Mouse (Mus musculus) ES-E14 (cell line): ENCODE results near the gene Gm2696. TPM values are rescaled to one million over a fixed set of nuclear protein-coding genes. Genes with fewer than 3 reads are reported as not detected.

ENCODE experiments used
- DNase-seq: peaks from one replicate; pipeline ENCODE4 v3.0.0-alpha.2; 2013; ENCODE audit warnings: low read depth, low spot score
- H3K27ac ChIP-seq: 2 replicates; pipeline ENCODE4 v1.5.1; 2012; ENCODE audit warnings: low read depth, mild to moderate bottlenecking, low read length, moderate library complexity, mixed read lengths; ENCODE audit not compliant: poor library complexity, insufficient read depth, severe bottlenecking
- H3K36me3 ChIP-seq: 2 replicates; pipeline ENCODE4 v1.6.1; 2012; ENCODE audit warnings: mild to moderate bottlenecking, low read length, moderate library complexity, mixed read lengths; ENCODE audit not compliant: control insufficient read depth, poor library complexity, insufficient read depth, severe bottlenecking
- H3K4me1 ChIP-seq, 2 experiments: fragments of 150-350 bp in 1 of 2; sonication (generic) in 1 of 2; 2 replicates each; pipeline ENCODE4 v1.6.1; 2012; ENCODE audit warnings: low read length in 2 of 2, mild to moderate bottlenecking in 1 of 2, mixed read lengths in 1 of 2; ENCODE audit not compliant: control insufficient read depth in 2 of 2, insufficient read depth in 2 of 2, poor library complexity in 1 of 2
- H3K4me3 ChIP-seq, 2 experiments: fragments of 150-350 bp in 1 of 2; sonication (generic) in 1 of 2; 2 replicates each; pipeline ENCODE4 v1.5.1; 2012; ENCODE audit warnings: low read length in 2 of 2, low read depth in 1 of 2, mild to moderate bottlenecking in 1 of 2, mixed read lengths in 1 of 2; ENCODE audit not compliant: insufficient read depth in 1 of 2, poor library complexity in 1 of 2, severe bottlenecking in 1 of 2
- H3K9ac ChIP-seq: 2 replicates; pipeline ENCODE4 v1.6.1; 2012; ENCODE audit warnings: low read depth, mild to moderate bottlenecking, low read length, mixed read lengths; ENCODE audit not compliant: poor library complexity, insufficient read depth, severe bottlenecking
- H3K9me3 ChIP-seq: fragments of 150-350 bp; sonication (generic); 2 replicates; pipeline ENCODE4 v1.6.1; 2012; ENCODE audit warnings: low read depth, mild to moderate bottlenecking, low read length; ENCODE audit not compliant: control insufficient read depth, insufficient read depth
- CHD2 ChIP-seq: IDR thresholded peaks from 2 replicates; pipeline ENCODE4 v1.6.1; 2014; ENCODE audit warnings: mild to moderate bottlenecking, low read depth, low read length, inconsistent platforms
- HCFC1 ChIP-seq: IDR thresholded peaks from 2 replicates; pipeline ENCODE4 v1.6.1; 2012; ENCODE audit warnings: low read length, inconsistent platforms, borderline replicate concordance; ENCODE audit not compliant: insufficient read depth
- MAFK ChIP-seq: IDR thresholded peaks from 2 replicates; pipeline ENCODE4 v1.6.1; 2014; ENCODE audit warnings: mild to moderate bottlenecking, low read depth, low read length, inconsistent platforms; ENCODE audit not compliant: insufficient read depth
- ZC3H11A ChIP-seq: IDR thresholded peaks from 2 replicates; pipeline ENCODE4 v1.6.1; 2012; ENCODE audit warnings: low read depth, mild to moderate bottlenecking, inconsistent platforms, low read length, borderline replicate concordance
- ZNF384 ChIP-seq: IDR thresholded peaks from 2 replicates; pipeline ENCODE4 v1.6.1; 2012; ENCODE audit warnings: low read depth, low read length, inconsistent platforms
- in situ Hi-C, 2 experiments: fragments of 600-800 bp; cut with MboI; formaldehyde crosslinking; loops; one replicate each; pipeline ENCODE4 v1.15.1; 2025; ENCODE audit warnings: low sequenced_read_pairs in 2 of 2, inconsistent platforms in 1 of 2; ENCODE audit not compliant: unreplicated experiment in 2 of 2
- total RNA-seq: library from RNA; depleted of rRNA; stranded (reverse); fragments of 300-350 nt; gene quantifications from 2 replicates; pipeline ENCODE4 v1.2.3, GENCODE M21; 2012

Gm2696 gene
- total RNA-seq, 1 experiment = not detected

DNA sequence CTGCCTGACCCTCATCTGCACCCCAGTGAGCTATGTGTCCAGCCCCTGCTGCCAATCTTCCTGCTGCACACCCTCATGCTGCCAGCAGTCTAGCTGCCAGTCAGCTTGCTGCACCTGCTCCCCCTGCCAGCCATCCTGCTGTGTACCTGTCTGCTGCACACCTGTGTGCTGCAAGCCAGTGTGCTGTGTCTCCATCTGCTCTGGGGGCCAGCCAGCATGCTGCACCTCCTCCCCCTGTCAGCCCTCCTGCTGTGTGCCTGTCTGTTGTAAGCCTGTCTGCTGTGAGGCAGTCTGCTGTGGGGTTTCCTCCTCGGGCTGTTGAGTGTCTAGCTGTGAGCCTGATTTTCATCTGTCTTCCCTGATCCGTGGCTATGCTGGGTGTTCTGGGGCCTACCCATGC lies 32.5 kb downstream of the Gm2696 start:
- H3K4me1 ChIP-seq = peaks cover 0 to 6% of the 10 kb centered on the region in 2 experiments; a peak in 1 of 4 replicates
- H3K27ac ChIP-seq = no peak overlapping the region
- in situ Hi-C loops = no loop called here
- no peak overlapping the region for H3K9ac ChIP-seq
- no peak for DNase-seq
- no peak overlapping the region for H3K4me3 ChIP-seq
- no peaks in the 10 kb centered on the region for H3K36me3 ChIP-seq
- TF ChIP-seq ZNF384 = no peak
- no peak for TF ChIP-seq CHD2
- no peak for TF ChIP-seq HCFC1
- no peak for TF ChIP-seq ZC3H11A
- TF ChIP-seq MAFK = no peak
- no peaks in the 10 kb centered on the region for H3K9me3 ChIP-seq

- DNase-seq = no peak
- TF ChIP-seq CHD2 (no peak), MAFK (no peak), HCFC1 (no peak), ZC3H11A (no peak), ZNF384 (no peak)
- Histone ChIP-seq H3K9me3 (no peaks in the 10 kb centered on the region), H3K27ac (no peak overlapping the region), H3K36me3 (no peaks in the 10 kb centered on the region), H3K4me3 (no peak overlapping the region), H3K4me1 (peaks cover 0 to 6% of the 10 kb centered on the region in 2 experiments; a peak in 1 of 4 replicates), H3K9ac (no peak overlapping the region)
- in situ Hi-C loops = no loop called here
Measured at GRCm38 (mm10) chr10:77847538-77847937, 33.1 kb downstream of the Gm2696 start.

GRCm38 (mm10) chr10:77852559-77852958 lies 38.1 kb downstream of the Gm2696 start, which contains the start of gene Gm10318:
Gm10318 (plus strand) TSS chr10:77852859.
- Histone ChIP-seq H3K36me3 (no peaks in the 10 kb centered on the region), H3K4me3 (no peak within 1 kb of the TSS), H3K27ac (no peak within 1 kb of the TSS), H3K4me1 (peaks cover 0 to 3% of the 10 kb centered on the region in 2 experiments; a peak in 1 of 4 replicates), H3K9me3 (no peaks in the 10 kb centered on the region), H3K9ac (no peak within 1 kb of the TSS)
- in situ Hi-C loops = no loop called here
- DNase-seq = no peak
- TF ChIP-seq ZC3H11A = no peak
- no peak for TF ChIP-seq ZNF384

GRCm38 (mm10) chr10:77861675-77862074 lies 47.2 kb downstream of the Gm2696 start, which contains the start of gene Gm3285:
Gm3285 (plus strand) TSS chr10:77861975.
- no peak within 1 kb of the TSS for H3K27ac ChIP-seq
- in situ Hi-C loops = no loop called here
- DNase-seq = no peak
- no peaks in the 10 kb centered on the region for H3K9me3 ChIP-seq
- no peaks in the 10 kb centered on the region for H3K4me1 ChIP-seq
- no peak within 1 kb of the TSS for H3K4me3 ChIP-seq
- no peaks in the 10 kb centered on the region for H3K36me3 ChIP-seq
- H3K9ac ChIP-seq = no peak within 1 kb of the TSS
- TF ChIP-seq MAFK (no peak), HCFC1 (no peak), ZNF384 (no peak), CHD2 (no peak), ZC3H11A (no peak)

- no peak overlapping the region for H3K4me3 ChIP-seq
- H3K4me1 ChIP-seq = no peaks in the 10 kb centered on the region
- in situ Hi-C loops = no loop called here
- no peaks in the 10 kb centered on the region for H3K9me3 ChIP-seq
- peak; percentile 67 for DNase-seq
- H3K27ac ChIP-seq = no peak overlapping the region
- H3K9ac ChIP-seq = no peak overlapping the region
- TF ChIP-seq ZNF384 (no peak), CHD2 (no peak), HCFC1 (no peak), MAFK (no peak), ZC3H11A (no peak)
- H3K36me3 ChIP-seq = no peaks in the 10 kb centered on the region
Measured at GRCm38 (mm10) chr10:77864067-77864761, 49.7 kb downstream of the Gm2696 start.
